Mouse (Mus musculus): ENCODE measurements around the gene Il4.

The Il4 gene

DNA sequence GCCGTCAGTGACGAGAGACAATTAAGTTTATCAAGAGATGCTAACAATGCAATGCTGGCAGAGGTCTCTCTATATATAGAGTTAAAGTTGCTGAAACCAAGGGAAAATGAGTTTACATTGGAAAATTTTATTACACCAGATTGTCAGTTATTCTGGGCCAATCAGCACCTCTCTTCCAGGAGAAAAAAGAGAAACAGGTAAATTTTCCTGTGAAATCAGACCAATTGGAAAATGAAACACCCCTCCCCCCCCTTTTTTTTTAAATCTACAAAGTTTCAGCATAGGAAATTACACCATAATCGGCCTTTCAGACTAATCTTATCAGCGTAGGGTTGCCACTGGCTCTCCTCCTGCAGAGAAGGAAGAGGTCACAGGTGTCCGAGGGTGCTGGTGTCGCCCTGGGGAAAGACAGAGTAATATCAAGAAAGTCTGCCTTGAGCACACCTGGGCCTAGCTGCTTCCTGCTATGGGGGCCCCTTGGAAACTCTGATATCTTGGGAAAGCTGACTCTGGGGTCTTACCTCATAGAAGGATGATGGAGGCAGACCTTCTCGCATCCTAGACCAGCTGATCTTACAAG is at the start of gene Il4:
TSS of gene Il4 (minus strand) at position 51 of the 580 bp plus-strand sequence.
- no peaks in the 10 kb centered on the region for H3K36me3 ChIP-seq (ENCODE audit: control insufficient read depth, insufficient read depth, low read length, poor library complexity, severe bottlenecking)
- no peaks in the 10 kb centered on the region for H3K27me3 ChIP-seq (ENCODE audit: control insufficient read depth, insufficient read depth, low read length, poor library complexity, severe bottlenecking)
- no peak for DNase-seq (ENCODE audit: low read depth, low spot score)

DNA sequence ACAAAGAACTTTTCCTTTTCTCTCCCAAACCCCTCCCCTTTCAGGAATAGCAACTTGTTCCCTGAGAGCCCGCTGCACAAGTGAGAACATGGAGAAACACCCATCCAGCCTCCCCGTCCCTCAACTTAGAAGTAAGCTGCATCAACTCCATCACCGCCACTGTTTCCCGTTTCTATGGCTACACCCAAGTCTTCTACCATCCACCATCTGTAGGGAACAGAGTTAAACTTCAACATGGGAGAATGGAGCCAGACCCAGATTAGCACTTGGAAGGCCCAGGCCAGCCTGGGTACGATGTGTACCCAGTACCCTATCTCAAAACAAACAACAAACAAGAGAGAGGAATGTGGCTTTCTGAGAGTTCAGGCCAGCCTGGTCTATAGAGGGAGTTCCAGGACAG is 45.6 kb upstream of the Il4 start:
- no peaks in the 10 kb centered on the region for H3K27me3 ChIP-seq (ENCODE audit: control insufficient read depth, insufficient read depth, low read length, poor library complexity, severe bottlenecking)
- H3K36me3 ChIP-seq (ENCODE audit: control insufficient read depth, insufficient read depth, low read length, poor library complexity, severe bottlenecking) = peaks cover 6% of the 10 kb centered on the region; the same call in 1 of the 2 replicates
- DNase-seq (ENCODE audit: low read depth, low spot score) = no peak

DNA sequence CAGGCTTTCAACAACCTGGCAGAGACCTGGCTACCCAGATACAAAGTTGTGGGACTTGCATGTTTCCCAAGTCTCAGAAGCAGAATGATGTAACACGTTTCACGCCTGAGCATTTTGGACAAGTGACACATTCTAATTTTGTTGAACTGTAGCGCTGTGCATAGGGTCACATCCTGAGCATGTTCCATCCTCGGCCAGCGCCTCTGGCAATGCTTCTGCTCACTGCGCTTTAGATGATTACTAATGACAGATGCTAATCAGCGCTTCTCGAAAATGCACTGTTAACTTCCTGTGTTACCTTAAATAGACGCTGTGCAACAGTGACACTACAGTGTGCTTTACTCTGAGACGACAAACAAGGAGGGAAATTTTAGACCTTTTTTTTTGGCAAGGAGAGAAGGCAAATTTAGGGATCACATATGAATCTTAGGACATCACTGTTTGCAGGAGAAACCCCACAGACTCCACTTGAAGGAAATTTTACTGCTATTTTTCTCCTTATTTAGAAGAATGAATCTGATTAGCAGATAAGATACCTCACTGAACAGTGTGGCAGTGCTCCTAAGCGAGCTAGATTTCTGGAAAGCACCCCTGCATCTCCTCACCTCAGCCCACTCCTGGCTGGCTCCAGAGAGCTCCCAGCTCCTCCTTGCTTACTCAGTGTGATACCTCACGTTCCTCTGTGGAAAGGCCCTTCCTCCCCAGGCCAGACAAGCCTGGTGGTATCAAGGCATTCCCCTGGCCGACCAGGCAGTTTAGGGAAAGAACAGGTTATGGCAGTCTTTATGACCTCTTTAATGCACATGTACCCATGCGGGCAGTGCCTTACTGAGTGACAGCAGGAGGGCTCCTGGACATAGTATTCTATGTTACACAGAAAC is 44.6 kb upstream of the Il4 start:
- DNase-seq (ENCODE audit: low read depth, low spot score) = no peak
- Histone ChIP-seq H3K36me3 (ENCODE audit: control insufficient read depth, insufficient read depth, low read length, poor library complexity, severe bottlenecking) (peaks cover 6% of the 10 kb centered on the region; the same call in 1 of the 2 replicates), H3K27me3 (ENCODE audit: control insufficient read depth, insufficient read depth, low read length, poor library complexity, severe bottlenecking) (no peaks in the 10 kb centered on the region)

DNA sequence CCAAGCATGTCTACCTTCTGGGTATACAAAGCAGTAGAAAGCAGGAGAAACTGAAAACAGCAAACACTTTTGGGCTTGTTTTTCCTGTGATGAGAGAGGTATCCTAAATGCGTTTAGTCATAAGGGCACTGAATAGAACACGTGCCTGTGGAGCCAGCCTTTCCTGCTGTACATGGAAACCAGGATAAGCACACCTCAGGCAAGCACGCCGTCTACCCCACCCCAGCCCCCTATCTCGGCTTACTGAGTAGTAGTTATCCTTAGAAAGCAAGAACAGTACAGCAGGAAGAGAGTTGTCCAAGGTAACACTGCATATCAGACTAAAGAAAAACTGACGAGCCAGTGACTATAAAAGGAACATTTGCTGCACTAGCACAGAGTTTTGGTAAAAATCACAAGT is 39.4 kb upstream of the Il4 start:
- no peak for DNase-seq (ENCODE audit: low read depth, low spot score)
- H3K27me3 ChIP-seq (ENCODE audit: control insufficient read depth, insufficient read depth, low read length, poor library complexity, severe bottlenecking) = no peaks in the 10 kb centered on the region
- peaks cover 16% of the 10 kb centered on the region for H3K36me3 ChIP-seq (ENCODE audit: control insufficient read depth, insufficient read depth, low read length, poor library complexity, severe bottlenecking)

DNA sequence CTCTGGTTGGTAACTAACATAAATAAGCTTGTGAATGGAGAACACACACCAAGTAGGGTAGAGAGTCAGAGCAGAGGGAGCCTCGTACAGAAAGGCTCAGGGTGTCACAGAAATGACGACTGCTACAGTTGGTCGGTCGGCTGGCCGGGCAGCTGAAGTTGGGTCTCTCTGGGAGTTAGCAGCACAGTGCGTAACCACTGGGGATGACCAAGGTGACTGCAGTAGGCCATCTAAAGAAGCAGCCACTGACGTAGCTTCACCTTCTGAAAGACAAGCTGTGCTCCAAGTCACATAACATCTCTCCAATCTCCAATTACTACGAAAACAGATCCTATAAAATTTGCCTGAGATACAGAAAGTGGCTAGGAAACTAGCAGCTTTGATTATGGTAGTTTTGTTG is 38.9 kb upstream of the Il4 start:
- DNase-seq (ENCODE audit: low read depth, low spot score) = no peak
- H3K36me3 ChIP-seq (ENCODE audit: control insufficient read depth, insufficient read depth, low read length, poor library complexity, severe bottlenecking) = peaks cover 16% of the 10 kb centered on the region
- no peaks in the 10 kb centered on the region for H3K27me3 ChIP-seq (ENCODE audit: control insufficient read depth, insufficient read depth, low read length, poor library complexity, severe bottlenecking)

DNA sequence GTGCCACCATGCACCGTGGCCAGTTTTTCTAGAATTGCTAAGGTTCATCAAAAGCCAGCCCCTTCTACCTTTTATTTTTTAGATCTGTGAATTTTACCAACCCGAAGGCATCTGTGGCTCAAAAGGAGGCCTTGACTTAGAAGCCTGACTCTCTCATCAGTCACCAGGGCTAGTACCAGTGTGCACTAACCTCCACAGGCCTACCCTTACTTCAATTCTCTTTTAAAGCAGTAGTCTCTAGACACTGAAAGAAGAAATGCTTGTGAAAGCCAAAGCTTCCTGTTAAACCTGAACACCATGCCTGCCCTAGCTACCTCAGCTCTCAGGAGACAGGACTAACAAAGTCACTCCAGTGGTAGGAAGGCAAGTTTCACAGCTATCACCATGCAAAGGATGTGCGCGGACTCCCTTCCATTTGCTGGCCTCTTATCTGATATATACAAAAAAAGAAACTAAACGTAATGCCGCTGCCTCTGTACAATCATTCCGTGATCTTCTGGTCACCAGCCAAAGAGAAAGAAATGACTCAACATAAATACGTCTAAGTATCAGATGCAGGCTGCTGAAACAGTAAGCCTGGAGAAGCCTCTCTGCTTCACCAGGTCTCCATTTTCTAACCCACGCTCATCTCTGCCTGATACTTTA is 38.2 kb upstream of the Il4 start:
- H3K36me3 ChIP-seq (ENCODE audit: control insufficient read depth, insufficient read depth, low read length, poor library complexity, severe bottlenecking) = peaks cover 19% of the 10 kb centered on the region
- no peak for DNase-seq (ENCODE audit: low read depth, low spot score)
- H3K27me3 ChIP-seq (ENCODE audit: control insufficient read depth, insufficient read depth, low read length, poor library complexity, severe bottlenecking) = no peaks in the 10 kb centered on the region

DNA sequence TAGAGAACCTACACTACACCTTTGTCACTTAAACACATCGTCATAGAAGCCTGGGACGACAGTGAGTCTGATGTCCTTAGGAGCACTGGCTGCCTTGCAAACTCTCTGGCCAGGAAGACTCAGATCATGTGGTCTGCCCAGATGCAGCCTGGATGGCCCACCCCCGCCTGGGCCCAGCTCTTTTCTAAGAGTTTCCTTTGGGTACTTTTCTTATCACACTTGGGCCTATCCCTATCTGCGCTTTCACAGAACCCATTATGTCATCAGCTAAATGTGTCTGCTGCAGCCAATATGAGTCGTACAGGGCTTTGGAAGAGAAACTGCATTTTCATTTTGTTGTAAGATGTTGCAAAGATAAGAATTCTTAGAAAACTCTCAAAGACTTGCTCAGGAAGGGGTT is 36.6 kb upstream of the Il4 start:
- Histone ChIP-seq H3K27me3 (ENCODE audit: control insufficient read depth, insufficient read depth, low read length, poor library complexity, severe bottlenecking) (no peaks in the 10 kb centered on the region), H3K36me3 (ENCODE audit: control insufficient read depth, insufficient read depth, low read length, poor library complexity, severe bottlenecking) (peaks cover 23% of the 10 kb centered on the region)
- DNase-seq (ENCODE audit: low read depth, low spot score) = no peak

DNA sequence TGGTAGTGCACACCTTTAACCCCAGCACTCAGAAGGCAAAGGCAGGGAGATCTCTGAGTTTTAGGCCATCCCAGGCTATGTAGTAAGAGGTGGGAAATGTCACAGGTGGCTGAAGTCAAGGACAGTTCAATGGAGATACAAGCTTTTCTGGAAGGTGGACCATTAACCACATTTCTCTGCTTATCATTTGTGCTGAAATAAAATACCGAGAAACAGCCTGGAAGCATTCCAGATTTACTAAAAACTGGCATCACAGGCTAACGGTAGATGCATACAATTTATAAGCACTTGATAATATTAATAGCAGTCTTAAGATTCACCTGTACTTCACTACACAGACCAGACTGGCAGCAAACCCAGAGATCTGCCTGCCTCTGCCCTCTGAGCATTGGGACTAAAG is 34.0 kb upstream of the Il4 start:
- H3K36me3 ChIP-seq (ENCODE audit: control insufficient read depth, insufficient read depth, low read length, poor library complexity, severe bottlenecking) = peaks cover 21% of the 10 kb centered on the region
- H3K27me3 ChIP-seq (ENCODE audit: control insufficient read depth, insufficient read depth, low read length, poor library complexity, severe bottlenecking) = no peaks in the 10 kb centered on the region
- no peak for DNase-seq (ENCODE audit: low read depth, low spot score)

DNA sequence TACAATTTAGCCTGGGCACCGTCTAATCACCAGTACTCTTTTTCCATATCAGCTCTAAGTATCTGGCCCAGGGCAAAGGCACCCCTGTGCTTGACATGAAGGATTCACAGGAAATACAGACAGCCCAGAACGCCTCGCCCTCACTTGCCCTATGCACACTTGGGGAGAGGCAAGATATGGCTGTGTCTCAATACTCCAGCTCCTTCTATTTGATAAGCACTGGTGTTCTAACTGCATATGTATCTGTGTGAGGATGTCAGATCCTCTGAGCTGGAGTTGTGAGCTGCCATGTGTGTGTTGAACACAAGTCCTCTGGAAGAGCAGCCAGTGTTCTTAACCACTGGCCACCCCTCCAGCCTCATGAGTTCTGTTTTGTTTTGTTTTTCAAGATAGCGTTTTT is 33.0 kb upstream of the Il4 start:
- Histone ChIP-seq H3K27me3 (ENCODE audit: control insufficient read depth, insufficient read depth, low read length, poor library complexity, severe bottlenecking) (no peaks in the 10 kb centered on the region), H3K36me3 (ENCODE audit: control insufficient read depth, insufficient read depth, low read length, poor library complexity, severe bottlenecking) (peaks cover 20% of the 10 kb centered on the region)
- DNase-seq (ENCODE audit: low read depth, low spot score) = no peak

DNA sequence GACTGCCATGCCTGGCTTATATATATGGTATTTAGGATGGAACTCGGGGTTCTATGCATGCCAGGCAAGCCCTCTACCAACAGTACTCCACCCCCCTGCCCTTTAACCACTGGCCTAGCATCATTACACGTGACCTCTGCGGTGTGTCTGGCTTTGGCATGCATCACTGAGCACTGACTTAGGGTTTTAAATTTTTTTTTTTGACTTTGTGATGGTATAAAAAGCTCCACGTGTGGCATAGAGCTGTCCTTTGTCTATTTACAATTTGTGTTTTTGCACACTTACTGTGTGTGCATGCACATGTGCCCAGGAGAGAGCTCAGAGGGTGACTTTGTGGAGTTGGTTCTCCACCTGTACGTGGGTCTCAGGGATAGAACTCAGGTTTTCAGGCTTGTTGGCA is 25.5 kb upstream of the Il4 start:
- no peak for DNase-seq (ENCODE audit: low read depth, low spot score)
- no peaks in the 10 kb centered on the region for H3K36me3 ChIP-seq (ENCODE audit: control insufficient read depth, insufficient read depth, low read length, poor library complexity, severe bottlenecking)
- H3K27me3 ChIP-seq (ENCODE audit: control insufficient read depth, insufficient read depth, low read length, poor library complexity, severe bottlenecking) = no peaks in the 10 kb centered on the region

DNA sequence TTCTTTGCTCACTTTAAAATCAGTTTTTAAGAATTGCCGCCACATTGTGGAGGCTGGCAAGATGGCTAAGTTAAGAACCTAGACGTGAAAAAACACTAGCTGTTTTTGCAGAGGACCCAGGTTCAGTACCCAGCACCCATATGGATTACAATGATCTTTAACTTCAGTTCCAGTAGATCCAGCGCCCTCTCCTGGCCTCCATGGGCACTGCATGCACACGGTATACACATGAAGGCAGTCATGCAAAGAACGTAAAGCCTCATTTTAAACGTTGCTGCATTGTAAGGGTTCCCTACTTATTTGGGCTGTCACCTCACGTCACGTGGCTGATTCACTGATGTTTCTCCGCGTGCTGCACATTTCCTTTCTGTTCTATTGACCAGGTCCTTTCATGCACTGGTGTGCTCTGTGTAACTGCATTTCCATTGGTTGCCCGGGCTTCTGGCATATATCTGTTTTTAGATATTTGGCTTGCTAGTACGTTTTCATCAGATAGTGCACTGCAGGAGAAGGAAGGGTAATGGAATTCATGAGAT is 24.3 kb upstream of the Il4 start:
- Histone ChIP-seq H3K36me3 (ENCODE audit: control insufficient read depth, insufficient read depth, low read length, poor library complexity, severe bottlenecking) (no peaks in the 10 kb centered on the region), H3K27me3 (ENCODE audit: control insufficient read depth, insufficient read depth, low read length, poor library complexity, severe bottlenecking) (no peaks in the 10 kb centered on the region)
- peak; percentile 22 for DNase-seq (ENCODE audit: low read depth, low spot score)

DNA sequence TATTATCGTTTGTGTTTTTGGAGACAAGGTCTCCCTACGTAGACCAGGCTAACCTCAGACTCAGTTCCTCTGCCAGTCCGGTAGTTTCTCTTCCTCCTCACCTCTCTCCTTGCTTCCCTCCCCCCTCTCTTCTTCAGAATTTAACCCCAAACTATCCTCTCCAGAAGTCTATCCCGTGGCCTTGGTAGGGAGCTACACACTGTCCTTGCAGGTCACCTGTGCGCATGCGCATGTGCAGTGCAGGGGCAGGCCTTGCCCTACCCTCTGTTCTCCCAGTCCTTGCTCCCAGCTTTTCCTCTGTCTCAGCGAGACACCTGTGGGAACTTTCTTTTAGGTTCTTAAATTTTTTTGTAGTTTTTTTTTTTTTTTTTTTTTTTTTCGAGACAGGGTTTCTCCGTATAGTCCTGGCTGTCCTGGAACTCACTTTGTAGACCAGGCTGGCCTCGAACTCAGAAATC is 19.4 kb upstream of the Il4 start:
- no peak for DNase-seq (ENCODE audit: low read depth, low spot score)
- Histone ChIP-seq H3K27me3 (ENCODE audit: control insufficient read depth, insufficient read depth, low read length, poor library complexity, severe bottlenecking) (no peaks in the 10 kb centered on the region), H3K36me3 (ENCODE audit: control insufficient read depth, insufficient read depth, low read length, poor library complexity, severe bottlenecking) (no peaks in the 10 kb centered on the region)

DNA sequence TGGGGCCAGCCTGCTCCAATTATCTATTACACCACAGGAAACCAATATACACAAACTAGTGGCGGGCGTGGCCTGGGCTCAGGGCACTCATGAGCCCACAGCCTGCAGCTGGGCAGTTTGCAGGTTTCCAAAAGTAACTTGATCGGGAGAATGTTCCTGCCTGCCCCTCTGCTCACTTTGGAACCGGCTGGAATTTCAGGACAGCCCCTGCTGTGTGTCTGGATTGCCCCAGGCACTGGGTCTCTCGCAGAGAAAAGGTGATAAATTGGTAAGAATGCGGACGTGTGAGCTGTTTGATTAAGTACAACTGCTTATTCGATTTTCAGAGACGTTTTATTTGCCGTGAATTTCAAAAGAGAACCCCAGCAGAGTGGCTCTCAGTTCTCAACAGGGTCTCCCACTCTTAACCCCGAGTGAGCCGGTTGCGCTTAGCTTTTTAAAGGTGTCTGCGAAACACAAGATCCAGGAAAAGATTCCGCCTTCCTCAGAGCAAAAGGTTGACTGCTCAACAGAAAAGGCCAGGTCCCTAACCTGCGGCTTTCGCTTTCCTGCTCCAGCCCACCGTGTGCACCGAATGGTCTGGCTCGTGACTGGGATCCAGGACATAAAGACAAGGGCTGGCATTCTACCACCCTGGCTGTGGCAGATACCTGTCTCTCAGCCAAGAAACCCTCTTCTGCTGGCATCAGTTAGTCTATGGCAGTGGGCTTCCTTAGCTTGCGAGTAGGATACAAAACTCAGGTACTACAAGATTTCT is 18.8 kb upstream of the Il4 start:
- DNase-seq (ENCODE audit: low read depth, low spot score) = no peak
- H3K36me3 ChIP-seq (ENCODE audit: control insufficient read depth, insufficient read depth, low read length, poor library complexity, severe bottlenecking) = no peaks in the 10 kb centered on the region
- no peaks in the 10 kb centered on the region for H3K27me3 ChIP-seq (ENCODE audit: control insufficient read depth, insufficient read depth, low read length, poor library complexity, severe bottlenecking)

DNA sequence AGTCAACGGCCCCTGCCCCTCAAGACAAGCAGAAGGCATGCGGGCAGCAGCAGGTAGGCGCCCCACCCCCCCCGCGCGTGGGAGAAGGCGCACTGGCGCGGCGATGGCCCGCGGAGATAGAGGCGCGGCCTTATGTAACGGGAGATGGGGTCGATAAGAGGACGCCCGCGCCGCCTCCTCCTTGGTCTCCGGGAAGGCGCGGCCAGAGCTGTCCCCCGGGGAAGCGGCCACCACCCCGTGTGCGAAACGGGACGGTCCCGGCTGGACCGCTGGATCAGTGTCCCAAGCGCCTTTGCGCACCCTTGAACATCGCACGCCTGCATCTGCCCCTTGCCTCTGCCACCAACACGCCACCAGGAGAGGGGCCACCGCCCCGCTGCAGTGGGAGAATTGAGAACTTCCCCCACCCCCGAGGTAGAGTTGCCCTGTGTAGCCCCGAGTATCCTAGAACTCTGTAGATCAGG is 17.7 kb upstream of the Il4 start:
- no peaks in the 10 kb centered on the region for H3K36me3 ChIP-seq (ENCODE audit: control insufficient read depth, insufficient read depth, low read length, poor library complexity, severe bottlenecking)
- no peak for DNase-seq (ENCODE audit: low read depth, low spot score)
- no peaks in the 10 kb centered on the region for H3K27me3 ChIP-seq (ENCODE audit: control insufficient read depth, insufficient read depth, low read length, poor library complexity, severe bottlenecking)
